Comparison of ENCODE assay signal across 11 mouse cellular contexts in genomic region chr11:102377186-102377585, GRCm38 (mm10). TPM values are rescaled to one million over a fixed set of nuclear protein-coding genes. Genes with fewer than 3 reads are reported as not detected.
DNase-seq lines count a peak whose midpoint lies in the region; ATAC-seq and TF ChIP-seq lines count a peak whose summit lies in the region.
"Had no signal": no experiment of that assay in that cellular context is flagged by ENCODE, and none has a peak within 500 bp of the region (broad histone marks: within the 10 kb centered on the region; RNA-seq: fewer than 3 reads in every experiment).

No protein-coding gene starts in this region.

- 61% methylated on average over 12 of the region's 12 CpGs for WGBS in thymus, adult 2 months
- WGBS in liver, adult 2 months, result 67% methylated on average over 12 of the region's 12 CpGs
- WGBS in heart, embryonic 11.5 days (ENCODE audit: insufficient replicate concordance), result 52% methylated on average over 12 of the region's 12 CpGs

- ATAC-seq in heart, embryonic 11.5 days (replicated peaks; ENCODE audit: insufficient number of reproducible peaks, low FRiP score, low TSS enrichment), result no peak
- ATAC-seq: forebrain, embryonic 15.5 days had no signal

- TF ChIP-seq POLR2A in thymus, adult 2 months (IDR thresholded peaks at IDR 0.05; ENCODE audit: control insufficient read depth, extremely low read depth, insufficient read depth, low read length, poor library complexity), result no peak
- no peak for TF ChIP-seq POLR2A in liver, adult 2 months (IDR thresholded peaks at IDR 0.05; ENCODE audit: extremely low read depth, insufficient read depth, low read length)

- intact Hi-C loops in gastrocnemius, adult 2 months (cut with DNase I), result no loop called here
- intact Hi-C loops in gastrocnemius, postnatal 36 days (cut with DNase I), result no loop called here
- intact Hi-C loops in heart, postnatal 14 days (cut with DNase I), result no loop called here

- no peak overlapping the region for H3K4me3 ChIP-seq in gastrocnemius, adult 2 months
- no peak overlapping the region for H3K4me3 ChIP-seq in thymus, adult 2 months (ENCODE audit: control insufficient read depth, insufficient read depth, low read length)
- no peak overlapping the region for H3K4me3 ChIP-seq in liver, adult 2 months (ENCODE audit: insufficient read depth, low read depth, low read length)
- no peak overlapping the region for H3K4me3 ChIP-seq in heart, embryonic 11.5 days (ENCODE audit: low read depth, low read length)
- H3K4me3 ChIP-seq: forebrain, embryonic 15.5 days had no signal

- H3K79me2 ChIP-seq in liver, adult 2 months (ENCODE audit: control insufficient read depth, insufficient read depth, low read length), result no peaks in the 10 kb centered on the region

- no peak overlapping the region for H3K9ac ChIP-seq in liver, adult 2 months (ENCODE audit: low read depth, low read length)
- H3K9ac ChIP-seq in heart, embryonic 11.5 days (ENCODE audit: low read depth, low read length), result no peak overlapping the region
- H3K9ac ChIP-seq: forebrain, embryonic 15.5 days had no signal

- H3K9me3 ChIP-seq in heart, embryonic 11.5 days (replicated peaks; ENCODE audit: control insufficient read depth, low read length), result 0 out of 2 replicates have a peak, but pooled peaks cover 3% of the 10 kb centered on the region
- H3K9me3 ChIP-seq: forebrain, embryonic 15.5 days had no signal

- H3K4me2 ChIP-seq in heart, embryonic 11.5 days, result no peak overlapping the region; the same call in 1 of the 2 replicates
- H3K4me2 ChIP-seq: forebrain, embryonic 15.5 days had no signal

- no peaks in the 10 kb centered on the region for H3K4me1 ChIP-seq in thymus, adult 2 months (replicated peaks; ENCODE audit: control insufficient read depth, insufficient read depth, low read length)
- peaks cover 15% of the 10 kb centered on the region for H3K4me1 ChIP-seq in liver, adult 2 months (ENCODE audit: control insufficient read depth, insufficient read depth, low read length)
- peaks cover 21% of the 10 kb centered on the region for H3K4me1 ChIP-seq in heart, embryonic 11.5 days (ENCODE audit: control insufficient read depth, insufficient read depth, low read length)

- DNase-seq in gastrocnemius, adult 2 months, result no peak
- DNase-seq in gastrocnemius, postnatal 36 days, result no peak
- peak; percentile 6 for DNase-seq in thymus, adult 2 months
- DNase-seq in thymus, postnatal 10 days (ENCODE audit: low spot score in 2 of 2), result no peak
- no peak for DNase-seq in liver, adult 2 months (ENCODE audit: extremely low read depth, low read depth, low spot score)
- DNase-seq in testis, postnatal 14 days (ENCODE audit: low spot score), result peak; percentile 71
- no peak for DNase-seq in heart, postnatal 14 days
- DNase-seq: kidney, adult 11 months had no signal

- peaks cover 3% of the 10 kb centered on the region; the same call in 1 of the 2 replicates for H3K27me3 ChIP-seq in thymus, adult 2 months (ENCODE audit: control insufficient read depth, insufficient read depth, low read length)
- no peaks in the 10 kb centered on the region for H3K27me3 ChIP-seq in liver, adult 2 months (ENCODE audit: control insufficient read depth, insufficient read depth, low read length)
- H3K27me3 ChIP-seq in heart, embryonic 11.5 days (ENCODE audit: control insufficient read depth, insufficient read depth, low read length), result peaks cover 3% of the 10 kb centered on the region; the same call in 1 of the 2 replicates
- H3K27me3 ChIP-seq: forebrain, embryonic 15.5 days had no signal

- peak; percentile 24; the same call in 1 of the 2 replicates for TF ChIP-seq CTCF in gastrocnemius, adult 2 months (IDR thresholded peaks at IDR 0.05)
- TF ChIP-seq CTCF in thymus, adult 2 months (IDR thresholded peaks at IDR 0.05; ENCODE audit: borderline replicate concordance, control insufficient read depth, extremely low read depth, insufficient read depth, low read length, poor library complexity), result no peak
- TF ChIP-seq CTCF in liver, adult 2 months (IDR thresholded peaks at IDR 0.05; ENCODE audit: low read depth, low read length), result 0 out of 2 replicates have a peak, but pooled peaks have one; percentile 2

- H3K27ac ChIP-seq in gastrocnemius, adult 2 months, result no peak overlapping the region
- H3K27ac ChIP-seq in thymus, adult 2 months (ENCODE audit: control insufficient read depth, insufficient read depth, low read length), result no peak overlapping the region
- H3K27ac ChIP-seq in liver, adult 2 months (replicated peaks; ENCODE audit: insufficient read depth, low read depth, low read length), result no peak overlapping the region
- H3K27ac ChIP-seq in heart, embryonic 11.5 days (ENCODE audit: low read depth, low read length), result no peak overlapping the region; the same call in 1 of the 2 replicates
- H3K27ac ChIP-seq: forebrain, embryonic 15.5 days had no signal

- no peaks in the 10 kb centered on the region for H3K36me3 ChIP-seq in thymus, adult 2 months (ENCODE audit: control insufficient read depth, insufficient read depth, low read length)
- H3K36me3 ChIP-seq in liver, adult 2 months (ENCODE audit: control insufficient read depth, insufficient read depth, low read length), result no peaks in the 10 kb centered on the region
- no peaks in the 10 kb centered on the region for H3K36me3 ChIP-seq in heart, embryonic 11.5 days (ENCODE audit: control insufficient read depth, insufficient read depth, low read length)
- H3K36me3 ChIP-seq: forebrain, embryonic 15.5 days had no signal

RNA-seq across cellular contexts. Expression of gene Slc4a1, which starts 11.2 kb away (rescaled TPM):
- total RNA-seq in gastrocnemius, adult 2 months (2021), result under 1 TPM in 1 of 2 experiments, not detected in 1; 0.06 TPM
- under 1 TPM in 1 of 2 experiments, not detected in 1; 0.31 TPM for total RNA-seq in gastrocnemius, postnatal 36 days (2021)
- polyA plus RNA-seq in thymus, adult 2 months (2012; rRNA removed), result 0.11 and 0.34 TPM in 2 replicates
- 0.07 and 0.65 TPM in 2 replicates for total RNA-seq in liver, adult 2 months (2014; rRNA removed)
- polyA plus RNA-seq in liver, adult 2 months (2012; rRNA removed), result 0.07 and 0.10 TPM in 2 replicates
- 102 and 112 TPM in 2 replicates for polyA plus RNA-seq in heart, embryonic 11.5 days (2014; fragmentation: Nextera tagmentation; extraction: Ambion mirVana)
- total RNA-seq in heart, postnatal 14 days (2021), result 10 to 100 TPM; 22.7 to 23.0 TPM

RNA-seq across cellular contexts. Expression of gene Rundc3a, which starts 16.0 kb away (rescaled TPM):
- total RNA-seq in gastrocnemius, adult 2 months (2021), result not detected
- total RNA-seq in gastrocnemius, postnatal 36 days (2021), result not detected
- 7.9 and 8.1 TPM in 2 replicates for polyA plus RNA-seq in thymus, adult 2 months (2012; rRNA removed)
- 1.0 and 2.5 TPM in 2 replicates for total RNA-seq in liver, adult 2 months (2014; rRNA removed)
- polyA plus RNA-seq in liver, adult 2 months (2012; rRNA removed), result 1.2 and 2.1 TPM in 2 replicates
- polyA plus RNA-seq in heart, embryonic 11.5 days (2014; fragmentation: Nextera tagmentation; extraction: Ambion mirVana), result 1.3 TPM in 2 replicates
- under 1 TPM in 1 of 2 experiments, not detected in 1; 0.29 TPM for total RNA-seq in heart, postnatal 14 days (2021)
- total RNA-seq: megakaryocyte, adult 5-6 weeks had no signal

RNA-seq across cellular contexts. Expression of gene Slc25a39, which starts 30.6 kb away (rescaled TPM):
- total RNA-seq in gastrocnemius, adult 2 months (2021), result 10 to 100 TPM; 51.4 to 76.4 TPM
- 10 to 100 TPM; 56.2 to 64.3 TPM for total RNA-seq in gastrocnemius, postnatal 36 days (2021)
- polyA plus RNA-seq in thymus, adult 2 months (2012; rRNA removed), result 227 and 235 TPM in 2 replicates
- 181 and 243 TPM in 2 replicates for total RNA-seq in liver, adult 2 months (2014; rRNA removed)
- 1,099 and 1,182 TPM in 2 replicates for polyA plus RNA-seq in liver, adult 2 months (2012; rRNA removed)
- 274 and 281 TPM in 2 replicates for polyA plus RNA-seq in heart, embryonic 11.5 days (2014; fragmentation: Nextera tagmentation; extraction: Ambion mirVana)
- total RNA-seq in heart, postnatal 14 days (2021), result 100 to 1,000 TPM; 163 to 176 TPM

RNA-seq across cellular contexts. Expression of gene Grn, which starts 52.9 kb away (rescaled TPM):
- 10 to 100 TPM; 12.6 to 32.3 TPM for total RNA-seq in gastrocnemius, adult 2 months (2021)
- 10 to 100 TPM; 23.5 to 24.8 TPM for total RNA-seq in gastrocnemius, postnatal 36 days (2021)
- 151 and 160 TPM in 2 replicates for polyA plus RNA-seq in thymus, adult 2 months (2012; rRNA removed)
- 53.7 and 88.7 TPM in 2 replicates for total RNA-seq in liver, adult 2 months (2014; rRNA removed)
- 155 and 176 TPM in 2 replicates for polyA plus RNA-seq in liver, adult 2 months (2012; rRNA removed)
- polyA plus RNA-seq in heart, embryonic 11.5 days (2014; fragmentation: Nextera tagmentation; extraction: Ambion mirVana), result 110 and 113 TPM in 2 replicates
- 100 to 1,000 TPM; 130 to 136 TPM for total RNA-seq in heart, postnatal 14 days (2021)

RNA-seq across cellular contexts. Expression of gene Ubtf, which starts 57.6 kb away (rescaled TPM):
- 10 to 100 TPM; 37.8 to 40.4 TPM for total RNA-seq in gastrocnemius, adult 2 months (2021)
- total RNA-seq in gastrocnemius, postnatal 36 days (2021), result 10 to 100 TPM; 29.1 to 37.7 TPM
- 59.7 and 67.9 TPM in 2 replicates for polyA plus RNA-seq in thymus, adult 2 months (2012; rRNA removed)
- total RNA-seq in liver, adult 2 months (2014; rRNA removed), result 19.4 and 19.5 TPM in 2 replicates
- polyA plus RNA-seq in liver, adult 2 months (2012; rRNA removed), result 12.7 and 12.8 TPM in 2 replicates
- 52.4 and 56.4 TPM in 2 replicates for polyA plus RNA-seq in heart, embryonic 11.5 days (2014; fragmentation: Nextera tagmentation; extraction: Ambion mirVana)
- 10 to 100 TPM; 60.1 to 69.7 TPM for total RNA-seq in heart, postnatal 14 days (2021)

Comparison
In these comparisons a context has a peak if more than half of its experiments do, and no peak if none do; other contexts are left out.
1. DNase-seq: peak in thymus, adult 2 months (single experiment) and testis, postnatal 14 days (single experiment); none in gastrocnemius, adult 2 months (single experiment), gastrocnemius, postnatal 36 days (0 of 2), thymus, postnatal 10 days (0 of 2), liver, adult 2 months (single experiment) and heart, postnatal 14 days (0 of 2).
2. RNA of gene Slc4a1, which starts 11.2 kb away (total RNA-seq): 22.7 to 23.0 TPM in heart, postnatal 14 days; 0.07 to 0.65 TPM in liver, adult 2 months, 0.31 TPM in gastrocnemius, postnatal 36 days and 0.06 TPM in gastrocnemius, adult 2 months; every median in the first group is over 10 times any median in the second.